Mouse (Mus musculus): ENCODE measurements around the gene Gm28035. TPM values are rescaled to one million over a fixed set of nuclear protein-coding genes. Genes with fewer than 3 reads are reported as not detected.

Gene Gm28035
- total RNA-seq, 2 experiments from 2014 or later: 0.99 to 2.0 TPM

GRCm38 (mm10) chr2:30286192-30287026 lies 46.0 kb downstream of the Gm28035 start, which contains the start of the genes Dolk and Nup188:
Dolk (minus strand) TSS chr2:30286334.
Nup188 (plus strand) TSS chr2:30286397.
- intact Hi-C loops (cut with DNase I): no loop called here
- DNase-seq: peak; percentile 94 to 96

- no peak for DNase-seq
- intact Hi-C loops (cut with DNase I): no loop called here
Measured at GRCm38 (mm10) chr2:30287027-30287373, 46.6 kb downstream of the Gm28035 start.

- no peak for DNase-seq
- intact Hi-C loops (cut with DNase I): no loop called here
Measured at GRCm38 (mm10) chr2:30299525-30299924, 59.2 kb downstream of the Gm28035 start.

GRCm38 (mm10) chr2:30299966-30300365 lies 59.6 kb downstream of the Gm28035 start:
- intact Hi-C loops (cut with DNase I): no loop called here
- DNase-seq: no peak

- intact Hi-C loops (cut with DNase I): no loop called here
- DNase-seq: no peak
Measured at GRCm38 (mm10) chr2:30306087-30306486, 65.7 kb downstream of the Gm28035 start.

GRCm38 (mm10) chr2:30309351-30309750 lies 69.0 kb downstream of the Gm28035 start:
- DNase-seq: no peak
- intact Hi-C loops (cut with DNase I): no loop called here

- no peak for DNase-seq
- intact Hi-C loops (cut with DNase I): no loop called here
Measured at GRCm38 (mm10) chr2:30311481-30311880, 71.1 kb downstream of the Gm28035 start.

- intact Hi-C loops (cut with DNase I): no loop called here
Measured at GRCm38 (mm10) chr2:30316136-30316535, 75.8 kb downstream of the Gm28035 start.

GRCm38 (mm10) chr2:30316955-30317354 lies 76.6 kb downstream of the Gm28035 start:
- intact Hi-C loops (cut with DNase I): no loop called here
- DNase-seq: no peak

More at GRCm38 (mm10) chr2:30316136-30316535, 75.8 kb downstream of the Gm28035 start:
- no peak for DNase-seq

- no peak for DNase-seq
- intact Hi-C loops (cut with DNase I): no loop called here
Measured at GRCm38 (mm10) chr2:30319260-30319659, 78.9 kb downstream of the Gm28035 start.

- intact Hi-C loops (cut with DNase I): no loop called here
- no peak for DNase-seq
Measured at GRCm38 (mm10) chr2:30323111-30323510, 82.7 kb downstream of the Gm28035 start.

GRCm38 (mm10) chr2:30325296-30325695 lies 84.9 kb downstream of the Gm28035 start:
- intact Hi-C loops (cut with DNase I): no loop called here
- DNase-seq: no peak

GRCm38 (mm10) chr2:30327276-30327675 lies 86.9 kb downstream of the Gm28035 start:
- intact Hi-C loops (cut with DNase I): no loop called here
- no peak for DNase-seq

GRCm38 (mm10) chr2:30328791-30329190 lies 88.4 kb downstream of the Gm28035 start:
- DNase-seq: no peak
- intact Hi-C loops (cut with DNase I): no loop called here

Other genes starting within 250 kb of the Gm28035 start
- 1 to 10 TPM; 3.9 to 4.1 TPM for gene Wdr34, start 191.7 kb upstream of the Gm28035 start, total RNA-seq (2021)
- gene Set, start 183.2 kb upstream of the Gm28035 start, total RNA-seq (2021): 10 to 100 TPM; 81.3 to 93.3 TPM
- 1 to 10 TPM; 2.8 to 5.1 TPM for gene Pkn3, start 162.9 kb upstream of the Gm28035 start, total RNA-seq (2021)
- 1 to 10 TPM; 2.6 to 3.0 TPM for gene Zdhhc12, start 146.9 kb upstream of the Gm28035 start, total RNA-seq (2021)
- 10 to 100 TPM; 19.9 to 21.7 TPM for gene Zer1, start 116.0 kb upstream of the Gm28035 start, total RNA-seq (2021)
- 10 to 100 TPM; 11.4 to 12.2 TPM for gene Tbc1d13, start 106.8 kb upstream of the Gm28035 start, total RNA-seq (2021)
- gene Endog, start 69.1 kb upstream of the Gm28035 start, total RNA-seq (2021): 10 to 100 TPM; 51.4 to 54.6 TPM
- gene Spout1, start 62.1 kb upstream of the Gm28035 start, total RNA-seq (2021): 1 to 10 TPM; 4.5 to 4.8 TPM
- gene Kyat1, start 34.7 kb upstream of the Gm28035 start, total RNA-seq (2021): 10 to 100 TPM; 26.8 to 29.5 TPM
- gene Lrrc8a, start 2.9 kb upstream of the Gm28035 start, total RNA-seq (2021): 10 to 100 TPM; 18.5 to 19.8 TPM
- gene Phyhd1, start 25.6 kb downstream of the Gm28035 start, total RNA-seq (2021): 10 to 100 TPM; 18.6 to 20.1 TPM
- not detected for gene Gm28038, start 40.5 kb downstream of the Gm28035 start, total RNA-seq (2021)
- 10 to 100 TPM; 20.9 to 21.2 TPM for gene Dolk, start 45.8 kb downstream of the Gm28035 start, total RNA-seq (2021)
- 1 to 10 TPM; 6.9 to 9.1 TPM for gene Nup188, start 45.8 kb downstream of the Gm28035 start, total RNA-seq (2021)
- gene Sh3glb2, start 118.8 kb downstream of the Gm28035 start, total RNA-seq (2021): 10 to 100 TPM; 16.3 to 17.6 TPM
- 10 to 100 TPM; 15.5 to 19.6 TPM for gene Miga2, start 123.7 kb downstream of the Gm28035 start, total RNA-seq (2021)
- 1 to 10 TPM; 5.5 to 6.7 TPM for gene Dolpp1, start 151.7 kb downstream of the Gm28035 start, total RNA-seq (2021)
- 100 to 1,000 TPM; 356 to 381 TPM for gene Crat, start 175.2 kb downstream of the Gm28035 start, total RNA-seq (2021)
- 10 to 100 TPM; 55.1 to 58.9 TPM for gene Ptpa, start 175.5 kb downstream of the Gm28035 start, total RNA-seq (2021)
- gene Ier5l, start 233.7 kb downstream of the Gm28035 start, total RNA-seq (2021): 1 to 10 TPM; 1.7 TPM